Mouse (Mus musculus): ENCODE results near the gene Gsdma.

DNA sequence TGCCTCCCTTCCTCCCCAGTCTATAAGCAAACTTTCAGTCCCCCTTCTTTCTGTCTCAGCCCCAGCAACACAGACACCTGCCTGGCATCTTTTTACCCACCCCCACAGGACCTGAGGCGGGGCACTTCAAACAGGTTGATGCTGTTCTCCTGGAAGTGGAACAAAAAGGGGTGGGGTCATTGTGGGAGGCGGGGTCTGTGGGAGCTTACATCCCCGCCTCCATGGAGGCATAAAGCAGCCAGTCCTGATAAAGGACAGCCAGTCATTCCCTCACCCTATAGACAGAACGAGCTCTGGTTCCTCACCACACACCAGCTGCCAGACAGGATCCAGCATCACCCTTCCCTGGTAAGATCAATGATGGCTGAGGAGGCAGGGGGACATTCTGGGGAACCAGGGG, at the start of gene Gsdma:
- TF ChIP-seq CTCF (IDR thresholded peaks at IDR 0.05; ENCODE audit: low read depth, low read length) (no peak), EP300 (IDR thresholded peaks at IDR 0.05; ENCODE audit: insufficient read depth, low read depth, low read length) (no peak)

Measured in ES-Bruce4 (cell line).